Mouse (Mus musculus): ENCODE measurements around the gene Ndufb5. TPM values are rescaled to one million over a fixed set of nuclear protein-coding genes. Genes with fewer than 3 reads are reported as not detected.
A peak's percentile ranks its signal among the peaks of the same experiment; 100 is the strongest.

Gene Ndufb5
- total RNA-seq (2014; rRNA removed) (442 and 559 TPM in 2 replicates), polyA plus RNA-seq (2015; fragmentation: Nextera tagmentation; extraction: Ambion mirVana) (354 and 359 TPM in 2 replicates)

DNA sequence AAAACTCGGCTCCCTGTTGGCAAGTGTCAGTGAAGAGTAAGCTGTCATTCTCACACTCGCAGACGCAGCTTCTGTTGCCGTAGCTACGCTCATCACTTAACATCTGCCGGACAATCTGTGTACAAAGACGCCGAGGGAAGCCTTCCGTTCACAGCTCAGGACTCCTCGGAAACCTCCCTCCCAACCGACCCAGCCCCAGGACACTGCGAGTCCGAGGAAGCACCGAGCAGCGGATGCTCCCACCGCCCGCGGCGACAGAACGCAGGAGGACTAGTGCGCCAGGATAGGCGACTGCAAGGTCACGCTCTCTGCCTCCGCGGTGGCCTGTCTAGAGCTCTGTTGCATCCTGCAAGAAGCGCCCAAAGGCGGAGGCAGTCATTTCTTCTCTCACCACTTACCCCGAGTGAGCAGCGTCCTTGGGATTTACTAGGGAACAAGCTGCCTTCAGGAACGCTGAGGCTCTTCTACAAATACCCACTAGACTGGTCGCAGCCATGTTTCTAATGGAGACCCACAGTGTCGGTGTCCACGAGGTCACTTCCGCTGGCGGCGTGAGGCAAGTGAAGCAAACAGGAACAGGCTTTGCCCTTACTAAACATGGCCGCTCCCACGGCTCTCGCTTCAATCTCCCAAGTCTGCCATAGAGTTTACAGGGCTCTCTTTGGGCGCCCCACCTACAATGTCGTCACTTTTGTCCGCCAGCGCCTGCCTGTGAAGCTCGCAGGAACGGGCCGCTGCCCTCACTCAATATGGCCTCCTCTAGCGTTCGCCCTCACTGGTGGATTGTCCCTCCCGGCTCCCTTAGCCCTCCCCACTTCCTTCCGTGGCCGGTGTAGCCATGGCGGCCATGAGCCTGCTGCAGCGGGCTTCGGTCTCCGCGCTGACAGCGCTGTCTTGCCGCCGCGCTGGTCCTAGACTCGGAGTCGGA, at the start of gene Ndufb5:
TSS of gene Ndufb5 (plus strand) at position 747 of the 928 bp plus-strand sequence.
- no peak for TF ChIP-seq CTCF (IDR thresholded peaks at IDR 0.05)
- ATAC-seq (ENCODE audit: low FRiP score) (peak; percentile 98), DNase-seq (ENCODE audit: low spot score) (peak; percentile 100)
- H3K4me3 ChIP-seq (ENCODE audit: low read depth, low read length), result peak within 1 kb of the TSS; percentile 64
- WGBS, result under 1% methylated on average over 61 of the region's 62 CpGs
- no peaks in the 10 kb centered on the region for H3K9me3 ChIP-seq (ENCODE audit: low read length)
- H3K9ac ChIP-seq (replicated peaks; ENCODE audit: low read length, poor library complexity, severe bottlenecking), result peak within 1 kb of the TSS; percentile 84
- no peaks in the 10 kb centered on the region for H3K27me3 ChIP-seq (ENCODE audit: insufficient read depth, low read length)
- peak within 1 kb of the TSS; percentile 59 for H3K4me2 ChIP-seq (ENCODE audit: low read depth, low read length, poor library complexity, severe bottlenecking)
- H3K27ac ChIP-seq (ENCODE audit: low read depth, low read length), result peak within 1 kb of the TSS; percentile 93
- H3K36me3 ChIP-seq (ENCODE audit: insufficient read depth, low read length), result peaks cover 21% of the 10 kb centered on the region
- 0 out of 2 replicates have a peak, but pooled peaks cover 4% of the 10 kb centered on the region for H3K4me1 ChIP-seq (ENCODE audit: insufficient read depth, low read length)

- no peaks in the 10 kb centered on the region for H3K27me3 ChIP-seq (ENCODE audit: insufficient read depth, low read length)
- no peak overlapping the region for H3K27ac ChIP-seq (ENCODE audit: low read depth, low read length)
- no peak overlapping the region for H3K4me2 ChIP-seq (ENCODE audit: low read depth, low read length, poor library complexity, severe bottlenecking)
- peak; percentile 28; the same call in 1 of the 2 replicates for TF ChIP-seq CTCF (IDR thresholded peaks at IDR 0.05)
- ATAC-seq (ENCODE audit: low FRiP score) (peak; percentile 44; the same call in 1 of the 2 replicates), DNase-seq (ENCODE audit: low spot score) (no peak)
- H3K4me1 ChIP-seq (ENCODE audit: insufficient read depth, low read length), result no peaks in the 10 kb centered on the region
- H3K4me3 ChIP-seq (ENCODE audit: low read depth, low read length), result no peak overlapping the region
- H3K9ac ChIP-seq (replicated peaks; ENCODE audit: low read length, poor library complexity, severe bottlenecking), result no peak overlapping the region
- H3K36me3 ChIP-seq (ENCODE audit: insufficient read depth, low read length), result no peaks in the 10 kb centered on the region
- H3K9me3 ChIP-seq (ENCODE audit: low read length), result no peaks in the 10 kb centered on the region
- 56% methylated on average over 4 of the region's 4 CpGs for WGBS
Measured at GRCm38 (mm10) chr3:32687156-32687555, 49.6 kb upstream of the Ndufb5 start.

GRCm38 (mm10) chr3:32689567-32689999, 47.2 kb upstream of the Ndufb5 start:
- H3K4me2 ChIP-seq (ENCODE audit: low read depth, low read length, poor library complexity, severe bottlenecking), result no peak overlapping the region
- no peak overlapping the region for H3K9ac ChIP-seq (replicated peaks; ENCODE audit: low read length, poor library complexity, severe bottlenecking)
- no peaks in the 10 kb centered on the region for H3K27me3 ChIP-seq (ENCODE audit: insufficient read depth, low read length)
- H3K9me3 ChIP-seq (ENCODE audit: low read length), result no peaks in the 10 kb centered on the region
- ATAC-seq (ENCODE audit: low FRiP score) (no peak), DNase-seq (ENCODE audit: low spot score) (no peak)
- no peak overlapping the region for H3K4me3 ChIP-seq (ENCODE audit: low read depth, low read length)
- no peak overlapping the region for H3K27ac ChIP-seq (ENCODE audit: low read depth, low read length)
- H3K36me3 ChIP-seq (ENCODE audit: insufficient read depth, low read length), result no peaks in the 10 kb centered on the region
- H3K4me1 ChIP-seq (ENCODE audit: insufficient read depth, low read length), result no peaks in the 10 kb centered on the region
- WGBS, result 85% methylated on average over 9 of the region's 9 CpGs
- no peak for TF ChIP-seq CTCF (IDR thresholded peaks at IDR 0.05)

DNA sequence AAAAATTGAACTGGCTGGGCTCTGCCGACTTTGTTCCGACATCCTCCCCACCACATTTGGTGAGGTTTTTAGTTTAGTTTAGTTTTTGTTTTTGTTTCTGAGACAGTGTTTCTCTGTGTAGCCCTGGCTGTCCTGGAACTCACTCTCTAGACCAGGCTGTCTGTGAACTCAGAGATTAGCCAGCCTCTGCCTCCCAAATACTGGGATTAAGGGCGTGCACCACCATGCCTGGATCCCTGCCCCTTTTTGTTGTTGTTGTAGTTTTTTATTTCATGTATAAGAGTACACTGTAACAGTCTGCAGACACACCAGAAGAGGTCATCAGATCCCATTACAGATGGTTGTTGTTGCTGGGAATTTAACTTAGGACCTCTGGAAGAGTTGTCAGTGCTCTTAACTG, 46.8 kb upstream of the Ndufb5 start:
- no peak overlapping the region for H3K4me2 ChIP-seq (ENCODE audit: low read depth, low read length, poor library complexity, severe bottlenecking)
- no peaks in the 10 kb centered on the region for H3K4me1 ChIP-seq (ENCODE audit: insufficient read depth, low read length)
- ATAC-seq (ENCODE audit: low FRiP score) (no peak), DNase-seq (ENCODE audit: low spot score) (no peak)
- no peak overlapping the region for H3K4me3 ChIP-seq (ENCODE audit: low read depth, low read length)
- no peaks in the 10 kb centered on the region for H3K9me3 ChIP-seq (ENCODE audit: low read length)
- H3K27ac ChIP-seq (ENCODE audit: low read depth, low read length), result no peak overlapping the region
- WGBS, result 78% methylated on average over 3 of the region's 3 CpGs
- H3K36me3 ChIP-seq (ENCODE audit: insufficient read depth, low read length), result no peaks in the 10 kb centered on the region
- no peak for TF ChIP-seq CTCF (IDR thresholded peaks at IDR 0.05)
- H3K9ac ChIP-seq (replicated peaks; ENCODE audit: low read length, poor library complexity, severe bottlenecking), result no peak overlapping the region
- no peaks in the 10 kb centered on the region for H3K27me3 ChIP-seq (ENCODE audit: insufficient read depth, low read length)

GRCm38 (mm10) chr3:32690901-32691300, 45.9 kb upstream of the Ndufb5 start:
- H3K4me1 ChIP-seq (ENCODE audit: insufficient read depth, low read length), result no peaks in the 10 kb centered on the region
- no peak overlapping the region for H3K27ac ChIP-seq (ENCODE audit: low read depth, low read length)
- H3K27me3 ChIP-seq (ENCODE audit: insufficient read depth, low read length), result no peaks in the 10 kb centered on the region
- no peaks in the 10 kb centered on the region for H3K9me3 ChIP-seq (ENCODE audit: low read length)
- 34% methylated on average over 1 of the region's 1 CpGs for WGBS
- no peak overlapping the region for H3K4me2 ChIP-seq (ENCODE audit: low read depth, low read length, poor library complexity, severe bottlenecking)
- no peak overlapping the region for H3K9ac ChIP-seq (replicated peaks; ENCODE audit: low read length, poor library complexity, severe bottlenecking)
- DNase-seq (ENCODE audit: low spot score), result no peak
- no peak for TF ChIP-seq CTCF (IDR thresholded peaks at IDR 0.05)
- no peak for ATAC-seq (ENCODE audit: low FRiP score)
- H3K4me3 ChIP-seq (ENCODE audit: low read depth, low read length), result no peak overlapping the region
- no peaks in the 10 kb centered on the region for H3K36me3 ChIP-seq (ENCODE audit: insufficient read depth, low read length)

GRCm38 (mm10) chr3:32691841-32692240, 44.9 kb upstream of the Ndufb5 start:
- Histone ChIP-seq H3K27ac (ENCODE audit: low read depth, low read length) (no peak overlapping the region), H3K9ac (replicated peaks; ENCODE audit: low read length, poor library complexity, severe bottlenecking) (no peak overlapping the region), H3K4me3 (ENCODE audit: low read depth, low read length) (no peak overlapping the region), H3K4me1 (ENCODE audit: insufficient read depth, low read length) (no peaks in the 10 kb centered on the region), H3K4me2 (ENCODE audit: low read depth, low read length, poor library complexity, severe bottlenecking) (no peak overlapping the region), H3K36me3 (ENCODE audit: insufficient read depth, low read length) (no peaks in the 10 kb centered on the region), H3K9me3 (ENCODE audit: low read length) (no peaks in the 10 kb centered on the region), H3K27me3 (ENCODE audit: insufficient read depth, low read length) (no peaks in the 10 kb centered on the region)
- ATAC-seq (ENCODE audit: low FRiP score), result no peak
- 72% methylated on average over 5 of the region's 5 CpGs for WGBS
- DNase-seq (ENCODE audit: low spot score), result no peak
- no peak for TF ChIP-seq CTCF (IDR thresholded peaks at IDR 0.05)
